Mouse (Mus musculus): ENCODE data around the gene Eef1g.
"Not testable (repeated sequence)": the region's sequence is repeated elsewhere in the genome, so short reads cannot be mapped to it uniquely, and the experiment has no call there.

Eef1g gene

GRCm38 (mm10) chr19:8984255-8984868, 17.5 kb downstream of the Eef1g start:
- DNase-seq (ENCODE audit: low read depth, low spot score), result peak; percentile 76

- DNase-seq (ENCODE audit: low read depth, low spot score), result no peak
These were observed 19.1 kb downstream of the Eef1g start for GRCm38 (mm10) chr19:8985891-8986290.

- no peak for DNase-seq (ENCODE audit: low read depth, low spot score)
These were observed 21.0 kb downstream of the Eef1g start for GRCm38 (mm10) chr19:8987816-8988215.

GRCm38 (mm10) chr19:8988346-8989065, 21.7 kb downstream of the Eef1g start:
- no peak for DNase-seq (ENCODE audit: low read depth, low spot score)

- DNase-seq (ENCODE audit: low read depth, low spot score), result no peak
These were observed 22.3 kb downstream of the Eef1g start, which contains the start of gene Ahnak for GRCm38 (mm10) chr19:8989066-8989566. Gene Ahnak (plus strand): TSS chr19:8989284.

- no peak for DNase-seq (ENCODE audit: low read depth, low spot score)
These were observed 23.0 kb downstream of the Eef1g start for GRCm38 (mm10) chr19:8989567-8990431.

GRCm38 (mm10) chr19:8990432-8991102, 23.7 kb downstream of the Eef1g start:
- no peak for DNase-seq (ENCODE audit: low read depth, low spot score)

GRCm38 (mm10) chr19:8991245-8991870, 24.5 kb downstream of the Eef1g start:
- DNase-seq (ENCODE audit: low read depth, low spot score), result no peak

GRCm38 (mm10) chr19:8991871-8992735, 25.3 kb downstream of the Eef1g start:
- no peak for DNase-seq (ENCODE audit: low read depth, low spot score)

GRCm38 (mm10) chr19:8992769-8993624, 26.2 kb downstream of the Eef1g start:
- DNase-seq (ENCODE audit: low read depth, low spot score), result no peak

GRCm38 (mm10) chr19:8993625-8993912, 26.7 kb downstream of the Eef1g start:
- DNase-seq (ENCODE audit: low read depth, low spot score), result no peak

- no peak for DNase-seq (ENCODE audit: low read depth, low spot score)
These were observed 28.2 kb downstream of the Eef1g start for GRCm38 (mm10) chr19:8994813-8995607.

GRCm38 (mm10) chr19:8996601-8997000, 29.8 kb downstream of the Eef1g start:
- DNase-seq (ENCODE audit: low read depth, low spot score), result no peak

GRCm38 (mm10) chr19:8997546-8997945, 30.7 kb downstream of the Eef1g start:
- no peak for DNase-seq (ENCODE audit: low read depth, low spot score)

GRCm38 (mm10) chr19:8998546-8998945, 31.7 kb downstream of the Eef1g start:
- DNase-seq (ENCODE audit: low read depth, low spot score), result no peak

GRCm38 (mm10) chr19:8999223-8999622, 32.4 kb downstream of the Eef1g start:
- DNase-seq (ENCODE audit: low read depth, low spot score), result no peak

GRCm38 (mm10) chr19:9006915-9007314, 40.1 kb downstream of the Eef1g start:
- DNase-seq (ENCODE audit: low read depth, low spot score), result not testable (repeated sequence)

GRCm38 (mm10) chr19:9019298-9019697, 52.5 kb downstream of the Eef1g start:
- DNase-seq (ENCODE audit: low read depth, low spot score), result no peak
